Mouse (Mus musculus): ENCODE results near the gene Reg4. TPM values are rescaled to one million over a fixed set of nuclear protein-coding genes. Genes with fewer than 3 reads are reported as not detected.
A peak's percentile ranks its signal among the peaks of the same experiment; 100 is the strongest.

Gene Reg4
- 0.13 TPM in 1 of 2 replicates, not detected in the other for polyA plus RNA-seq (2012; rRNA removed)

DNA sequence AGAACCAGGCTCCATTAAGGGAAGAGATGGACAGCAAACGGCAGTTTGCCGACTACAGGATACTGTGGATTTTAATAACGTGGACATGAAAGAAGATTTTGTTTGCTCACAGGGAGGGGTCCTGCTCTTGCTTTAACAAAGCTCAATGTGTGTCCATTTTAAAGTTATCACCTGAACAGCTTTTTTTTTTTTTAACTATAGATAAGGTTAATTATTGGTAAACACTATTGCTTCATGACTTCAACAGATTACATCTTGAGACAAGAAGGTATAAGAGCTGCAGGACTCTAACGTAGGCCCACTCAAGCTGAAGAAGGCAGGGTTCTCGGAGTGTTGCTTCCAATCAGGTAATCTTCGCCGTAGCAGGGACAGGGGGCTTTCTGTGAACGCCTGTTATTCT lies at the start of gene Reg4:
Reg4 (plus strand) TSS at position 301 of the 400 bp plus-strand sequence.
- no peak for DNase-seq (ENCODE audit: low read depth)

DNA sequence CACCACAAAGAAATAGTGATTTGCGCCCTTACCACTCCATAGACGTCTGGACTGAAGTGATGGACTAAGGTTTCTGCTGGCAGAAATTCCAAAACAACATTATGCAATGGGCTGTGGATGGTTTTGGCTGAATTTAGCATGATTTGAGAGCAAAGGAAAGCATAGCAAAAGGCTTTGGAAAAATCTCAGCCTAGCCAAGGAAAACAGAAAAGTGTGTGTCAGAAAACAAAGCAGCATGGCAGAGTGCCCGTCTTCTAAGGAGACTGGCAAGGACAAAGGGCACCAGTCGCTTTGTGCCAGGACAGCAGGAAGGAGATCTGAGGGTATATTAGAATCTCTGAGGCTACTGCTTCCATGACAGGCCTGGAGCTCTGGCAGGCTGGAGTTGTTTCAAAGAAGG lies 43.6 kb upstream of the Reg4 start:
- DNase-seq (ENCODE audit: low read depth): no peak

DNA sequence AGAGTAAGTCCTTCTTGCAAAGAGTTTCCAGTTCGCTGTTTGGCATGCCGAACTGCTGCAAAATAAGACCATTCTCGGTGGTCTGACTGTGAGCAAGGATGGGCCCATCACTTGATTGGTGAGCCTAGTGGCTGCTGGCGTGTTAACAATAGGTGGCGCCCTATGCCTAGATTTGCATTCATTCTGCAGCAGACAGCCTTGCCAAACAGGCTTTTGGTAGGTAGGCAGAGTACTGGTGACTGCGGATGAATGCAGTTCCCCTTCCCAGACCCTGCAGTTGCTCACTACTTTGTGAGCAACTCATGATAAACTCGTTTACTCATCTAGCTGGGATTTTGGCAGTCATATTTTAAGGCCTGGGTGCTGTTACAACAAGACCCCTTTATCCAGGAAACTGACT lies 41.2 kb upstream of the Reg4 start:
- no peak for DNase-seq (ENCODE audit: low read depth)

DNA sequence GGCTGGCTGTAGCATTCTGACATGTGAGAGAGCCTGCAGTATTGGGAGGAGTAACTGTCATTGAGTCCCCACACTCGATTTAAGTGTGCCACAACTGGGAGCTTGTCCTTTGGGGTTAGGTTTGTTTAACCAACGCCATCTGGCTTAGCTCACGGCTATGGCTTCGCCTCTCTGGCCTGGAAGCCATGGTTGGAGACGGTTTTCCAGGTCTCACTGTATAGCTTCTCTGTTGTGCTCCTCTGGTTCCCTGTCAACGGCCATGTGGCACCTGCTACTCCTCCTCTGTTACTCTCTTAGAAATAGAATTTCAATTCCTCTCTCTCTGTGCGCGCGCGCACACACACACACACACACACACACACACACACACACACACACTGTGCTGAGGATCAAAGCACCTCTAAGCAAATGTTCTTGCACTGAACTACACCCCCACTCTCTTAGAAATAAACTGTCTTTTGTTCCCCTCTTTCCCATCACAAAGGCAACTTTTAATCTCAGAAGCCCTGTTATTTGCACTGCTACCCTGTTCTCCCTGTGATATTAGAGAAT lies 36.7 kb upstream of the Reg4 start:
- no peak for DNase-seq (ENCODE audit: low read depth)

DNA sequence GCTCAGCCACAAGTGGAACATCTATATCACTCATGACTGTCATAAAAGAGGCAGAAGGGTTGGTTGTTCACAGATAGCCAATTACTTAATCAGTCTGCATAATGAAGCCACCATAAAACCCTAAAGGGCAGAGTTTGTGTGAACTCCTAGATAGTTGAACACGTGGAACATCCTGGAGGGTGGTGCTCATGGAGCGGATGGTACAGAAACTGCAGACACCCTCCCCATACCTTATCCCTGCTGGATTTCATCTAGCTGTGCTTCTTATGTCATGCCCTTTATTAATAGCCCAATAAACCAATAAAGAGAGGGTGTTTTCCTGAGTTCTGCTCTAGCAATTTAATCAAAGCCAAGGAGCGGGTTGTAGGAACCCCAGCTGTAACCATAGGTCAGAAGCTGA lies 34.2 kb upstream of the Reg4 start:
- DNase-seq (ENCODE audit: low read depth): no peak

DNA sequence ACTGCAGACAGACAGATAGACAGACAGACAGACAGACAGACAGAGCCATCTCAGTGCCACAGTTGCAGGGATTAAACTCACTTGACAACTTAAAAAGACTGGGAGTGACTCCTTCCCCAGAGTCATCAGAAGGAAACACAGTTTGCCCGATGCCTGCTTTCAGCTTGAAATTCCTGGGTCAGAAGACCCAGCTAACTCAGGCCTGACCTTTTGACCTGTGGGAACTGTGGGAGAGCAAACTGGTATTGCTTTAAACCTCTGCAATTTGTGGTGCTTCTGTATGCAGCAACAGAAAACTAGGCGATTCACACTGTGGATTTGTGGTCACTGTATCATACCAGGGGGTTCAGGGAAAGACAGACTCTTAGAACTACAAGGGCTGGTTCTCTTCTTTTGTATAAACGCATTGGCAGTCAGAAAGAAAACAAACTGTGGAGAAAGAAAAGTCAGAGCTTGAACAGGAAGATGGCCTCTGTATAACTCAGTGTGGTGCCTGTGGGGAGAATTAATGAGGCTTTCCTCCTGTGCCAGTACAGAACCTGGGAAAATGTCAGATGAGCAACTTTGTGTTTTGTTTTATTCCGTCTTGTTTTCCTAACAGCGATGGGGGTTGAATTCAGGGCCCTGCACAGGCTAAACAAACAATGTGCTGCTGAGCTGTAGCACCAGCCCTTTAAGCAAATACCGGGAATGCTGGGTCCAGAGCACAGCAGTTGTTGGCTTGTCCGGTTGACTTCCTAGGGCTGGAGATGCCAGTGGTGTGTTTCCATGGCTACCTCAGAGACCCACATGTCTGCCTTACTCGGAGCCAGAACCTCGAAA lies 24.0 kb upstream of the Reg4 start:
- no peak for DNase-seq (ENCODE audit: low read depth)

DNA sequence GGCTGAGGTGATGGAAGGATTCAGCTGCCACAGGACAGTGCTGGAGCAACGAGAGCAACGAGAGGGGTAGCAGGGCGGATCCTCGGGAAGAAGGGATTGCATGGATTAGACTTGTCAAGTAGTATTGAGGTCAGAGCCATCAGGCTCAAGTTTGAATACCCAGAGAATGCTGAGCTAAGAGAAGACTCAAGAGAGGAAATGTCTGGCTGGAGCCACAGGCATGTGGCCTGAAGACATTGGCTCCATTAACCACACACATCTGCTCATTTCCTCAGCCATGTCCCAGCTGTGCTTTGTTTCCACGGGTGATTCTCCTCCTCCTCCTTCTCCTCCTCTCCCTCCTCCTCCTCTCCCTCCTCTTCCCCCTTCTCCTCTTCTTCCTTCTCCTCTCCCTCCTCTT lies 22.2 kb upstream of the Reg4 start:
- DNase-seq (ENCODE audit: low read depth): no peak

DNA sequence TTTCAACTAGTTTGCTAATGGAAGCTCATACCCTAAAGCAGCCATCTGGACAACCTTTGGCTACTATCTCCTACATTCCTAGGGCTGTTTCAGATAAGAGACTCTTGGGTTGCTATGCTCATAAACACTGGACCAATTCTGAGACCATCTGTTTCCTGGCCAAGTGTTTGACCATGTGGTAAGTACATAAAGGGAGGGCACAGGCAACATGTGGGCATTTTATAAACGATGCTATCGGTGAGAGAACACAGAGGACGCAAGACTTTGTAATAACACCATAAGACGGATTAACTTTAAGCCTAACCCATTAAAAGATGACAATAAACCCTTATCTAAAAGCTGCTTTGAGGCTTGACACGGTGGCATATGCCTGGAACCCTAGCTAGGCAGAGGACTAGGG lies 18.7 kb upstream of the Reg4 start:
- DNase-seq (ENCODE audit: low read depth): no peak

DNA sequence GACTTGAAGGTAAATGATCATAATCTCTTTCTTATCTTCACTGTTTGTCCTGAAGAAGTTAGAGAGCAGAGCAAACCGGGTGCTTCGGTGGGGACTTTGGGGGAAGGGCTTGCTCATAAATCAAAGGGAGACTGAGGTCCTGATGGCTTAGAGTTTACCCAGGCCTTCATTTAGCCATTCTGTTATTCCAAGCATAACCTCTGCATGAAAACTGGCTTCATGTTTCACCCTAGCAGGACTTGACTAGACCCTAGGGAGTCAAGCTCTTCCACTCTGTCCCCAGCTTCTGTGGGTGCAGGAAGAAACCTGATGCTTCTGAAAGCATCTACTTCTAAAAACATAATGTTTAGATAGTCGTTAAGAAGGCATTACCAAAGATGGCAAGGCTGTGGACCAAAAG lies 15.0 kb upstream of the Reg4 start:
- DNase-seq (ENCODE audit: low read depth): no peak

DNA sequence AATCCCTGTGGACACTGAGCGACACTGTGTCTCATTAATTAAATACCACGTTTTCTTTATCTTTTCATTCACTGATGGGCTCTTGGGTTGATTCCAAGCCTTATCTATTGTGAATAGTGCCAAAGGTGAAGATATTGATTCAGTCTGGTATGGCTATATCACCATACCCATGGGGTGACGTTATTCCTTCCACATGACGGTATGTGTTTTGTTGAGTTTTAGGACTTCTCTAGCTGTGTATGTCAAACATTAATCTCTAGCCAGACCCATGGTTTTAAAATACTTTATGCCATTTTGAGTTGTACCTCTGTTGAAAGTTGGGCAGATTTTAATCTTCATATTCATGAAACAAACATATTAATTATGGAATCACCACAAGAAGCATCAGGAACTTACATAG lies 12.8 kb upstream of the Reg4 start:
- no peak for DNase-seq (ENCODE audit: low read depth)

DNA sequence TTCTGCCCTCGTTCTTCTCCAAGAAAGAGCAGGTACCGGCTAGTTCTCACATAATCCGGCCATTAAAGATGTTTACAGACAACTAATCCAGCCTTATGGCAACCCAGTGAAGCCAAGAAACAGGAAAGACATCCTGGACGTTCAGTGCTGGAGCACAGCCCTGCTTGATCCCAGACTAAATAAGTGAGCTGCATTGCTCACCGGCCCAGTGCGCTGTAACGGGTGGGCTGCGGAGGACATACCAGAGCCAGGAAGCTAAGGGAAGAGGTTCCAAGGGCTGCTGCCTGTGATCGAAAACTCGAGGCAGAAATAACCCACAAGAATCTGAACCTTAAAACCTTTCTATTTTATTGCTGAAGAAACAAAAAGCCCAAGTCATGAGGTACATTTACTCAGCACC lies 11.1 kb upstream of the Reg4 start:
- DNase-seq (ENCODE audit: low read depth): peak; percentile 37

DNA sequence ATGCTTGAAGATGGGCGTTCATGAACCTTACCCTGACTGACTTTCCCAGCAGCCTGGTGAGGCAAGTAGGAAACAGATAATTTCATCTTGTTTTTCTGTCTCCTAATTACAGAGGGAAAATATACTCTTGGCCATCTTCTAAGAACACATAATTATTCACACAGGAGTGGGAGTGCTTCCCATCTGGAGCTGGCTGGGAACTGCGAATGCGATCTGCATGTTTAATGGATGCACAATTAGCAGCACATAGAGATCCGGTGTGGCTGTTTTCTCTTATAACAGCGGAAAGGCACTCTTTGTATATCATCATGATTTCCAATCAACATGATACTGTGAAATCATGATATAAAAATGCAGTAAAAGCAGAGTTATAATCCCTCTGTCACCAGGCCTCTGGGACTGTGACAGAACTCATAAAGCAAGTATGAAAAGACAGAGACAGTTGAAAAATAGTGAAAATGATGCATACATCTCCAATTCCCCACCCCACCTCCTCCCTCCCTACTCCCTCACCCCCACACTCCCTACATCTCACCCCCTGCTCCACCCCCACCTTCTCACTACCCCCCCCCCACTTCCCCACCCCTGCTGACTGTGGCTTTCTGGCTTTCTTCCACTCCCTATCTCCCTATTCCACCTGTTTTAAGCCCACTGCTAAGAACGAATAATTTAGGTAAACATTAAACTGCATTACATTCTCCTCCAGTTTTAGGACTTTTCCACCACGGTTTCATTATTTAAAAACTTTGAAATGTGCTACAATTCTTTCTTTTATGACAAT lies 10.5 kb upstream of the Reg4 start:
- DNase-seq (ENCODE audit: low read depth): no peak

DNA sequence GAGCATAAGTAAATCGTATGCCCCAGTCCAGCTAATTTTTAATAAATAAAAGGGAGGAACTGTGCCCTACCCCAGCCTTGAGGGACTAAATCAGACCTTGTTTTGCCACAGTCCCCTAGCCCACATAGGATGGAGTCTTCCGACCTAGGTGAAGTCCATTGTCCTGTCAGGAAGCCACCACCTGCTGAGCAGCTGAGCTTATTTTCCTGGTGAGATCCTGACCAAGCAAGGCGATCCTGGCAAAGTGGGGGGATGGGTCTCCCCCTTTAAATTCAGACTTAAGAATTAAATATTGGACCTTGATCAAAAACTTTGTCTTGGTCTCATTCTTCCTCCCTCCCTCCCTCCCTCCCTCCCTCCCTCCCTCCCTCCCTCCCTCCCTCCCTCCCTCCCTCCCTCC lies 5.7 kb upstream of the Reg4 start:
- no peak for DNase-seq (ENCODE audit: low read depth)

DNA sequence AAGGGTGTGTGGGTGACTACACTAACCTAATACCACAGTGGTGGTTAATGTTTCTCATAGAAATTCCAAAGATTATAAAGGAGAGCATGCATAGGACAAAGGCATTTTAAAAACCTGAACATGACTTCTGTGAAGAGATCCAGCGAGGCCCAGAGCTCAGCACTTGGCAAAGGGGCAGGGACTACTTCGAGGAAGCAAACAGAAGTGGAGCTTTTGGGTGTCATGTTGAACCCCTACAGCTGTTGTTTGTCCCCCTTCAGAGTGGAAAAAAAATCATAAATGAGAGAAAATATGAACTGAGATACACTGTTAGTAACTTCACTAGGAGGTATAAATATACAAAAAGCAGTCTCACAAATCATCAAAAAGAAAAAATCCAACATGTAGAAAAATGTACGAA lies 1.3 kb downstream of the Reg4 start:
- DNase-seq (ENCODE audit: low read depth): no peak

DNA sequence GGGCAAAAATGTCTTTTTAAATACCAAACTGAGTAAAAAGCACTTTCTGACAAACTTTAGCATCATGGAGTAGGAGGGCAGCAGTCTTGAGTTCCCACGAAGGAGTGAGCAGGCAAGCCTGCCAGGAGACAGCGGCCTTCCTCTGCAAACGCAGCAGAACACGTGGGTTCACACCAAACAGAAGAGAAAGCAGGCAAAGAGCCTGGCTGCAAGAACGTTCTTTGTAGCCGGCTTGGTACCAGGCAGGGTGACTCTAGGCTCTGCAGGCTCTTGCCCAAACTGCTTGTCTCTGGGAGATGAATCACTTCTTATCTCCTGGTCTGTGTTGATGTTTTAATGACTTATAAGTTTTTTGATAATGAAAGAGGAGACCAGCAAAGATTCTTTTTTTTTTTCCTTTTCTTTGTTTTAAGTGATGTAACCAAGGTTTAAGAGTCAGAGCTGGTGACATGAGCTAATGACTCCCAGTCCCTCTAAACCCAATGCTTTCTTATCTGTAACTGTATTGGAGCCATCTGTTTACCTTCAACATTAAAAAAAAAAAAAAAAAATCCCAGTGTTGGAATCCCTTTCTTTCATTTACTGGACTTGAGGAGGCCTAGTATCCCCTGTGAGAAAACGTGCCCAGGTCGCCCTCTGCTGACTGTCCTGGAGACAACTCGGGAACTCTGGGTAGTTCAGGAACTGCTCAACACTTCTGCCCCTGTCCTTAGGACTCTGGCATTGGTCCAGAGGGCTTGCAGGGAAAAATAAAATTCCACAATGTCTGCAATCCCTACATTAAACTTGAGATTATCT lies 2.0 kb downstream of the Reg4 start:
- DNase-seq (ENCODE audit: low read depth): no peak

DNA sequence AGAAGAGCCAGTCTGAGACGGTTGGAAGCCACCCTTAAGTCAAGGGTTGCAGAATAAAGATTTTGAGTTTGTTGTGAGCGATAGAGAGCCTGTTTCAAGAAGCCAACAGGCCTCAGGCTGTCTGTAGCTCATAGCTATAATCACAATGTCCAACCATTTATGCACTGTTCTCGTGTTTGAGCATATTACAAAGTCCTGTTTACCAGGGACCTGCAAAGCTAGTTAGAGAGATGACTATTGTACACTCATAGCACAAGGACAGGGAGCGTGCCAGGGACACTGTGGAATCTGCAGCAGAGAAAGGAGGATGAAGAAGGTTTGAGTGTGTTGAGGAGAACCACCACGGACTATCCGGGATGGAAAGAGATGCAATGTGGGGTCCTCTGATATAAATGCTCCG lies 3.0 kb downstream of the Reg4 start:
- DNase-seq (ENCODE audit: low read depth): no peak

DNA sequence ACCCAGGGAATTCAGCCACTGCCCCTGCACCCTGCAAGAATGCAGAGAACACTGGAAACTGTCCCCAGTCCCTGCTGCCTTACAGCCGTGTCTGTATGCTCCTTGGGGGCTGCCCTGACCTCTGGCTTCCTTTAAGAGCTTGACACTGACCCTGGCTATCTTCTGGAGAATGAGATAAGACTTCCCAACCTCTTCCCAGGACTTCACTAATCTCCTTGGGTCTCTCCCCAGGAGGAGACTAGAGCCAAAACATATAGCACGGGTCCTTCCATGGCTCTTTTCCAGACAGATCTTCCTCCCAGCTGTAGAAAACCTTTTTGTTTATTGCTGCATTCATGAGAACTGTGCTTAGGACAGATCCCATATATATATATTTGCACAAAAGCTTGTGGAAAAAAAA lies 3.8 kb downstream of the Reg4 start:
- DNase-seq (ENCODE audit: low read depth): no peak

DNA sequence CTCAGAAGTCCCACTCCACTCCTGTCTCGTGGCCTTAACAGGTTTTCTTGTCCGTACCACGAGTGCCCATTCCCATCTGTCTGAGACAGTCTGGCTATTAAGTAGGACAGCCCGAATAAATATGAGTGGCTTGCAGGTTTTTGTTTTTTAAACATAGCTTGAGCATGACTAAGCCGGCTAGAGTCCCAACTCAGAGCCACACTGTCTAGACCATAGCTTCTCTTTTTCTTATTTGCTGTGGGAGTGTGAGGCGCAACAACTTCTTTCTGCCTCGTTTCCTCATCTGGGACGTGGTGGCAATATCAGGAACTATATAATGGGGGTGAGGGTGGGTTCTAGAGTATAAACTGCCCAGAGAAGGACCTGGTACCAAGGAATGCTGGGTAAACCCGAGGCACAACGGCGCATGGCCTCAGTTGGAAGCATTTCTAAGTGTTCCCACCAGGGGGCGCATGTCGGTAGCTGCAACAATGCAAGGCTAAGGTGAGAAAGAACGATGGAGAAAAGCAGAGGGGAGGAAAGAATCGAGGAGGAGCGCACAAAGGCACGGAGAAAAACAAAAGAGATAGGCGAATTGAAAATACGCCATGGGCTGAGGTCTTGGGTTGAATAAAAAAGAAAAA lies 5.1 kb downstream of the Reg4 start:
- DNase-seq (ENCODE audit: low read depth): no peak

DNA sequence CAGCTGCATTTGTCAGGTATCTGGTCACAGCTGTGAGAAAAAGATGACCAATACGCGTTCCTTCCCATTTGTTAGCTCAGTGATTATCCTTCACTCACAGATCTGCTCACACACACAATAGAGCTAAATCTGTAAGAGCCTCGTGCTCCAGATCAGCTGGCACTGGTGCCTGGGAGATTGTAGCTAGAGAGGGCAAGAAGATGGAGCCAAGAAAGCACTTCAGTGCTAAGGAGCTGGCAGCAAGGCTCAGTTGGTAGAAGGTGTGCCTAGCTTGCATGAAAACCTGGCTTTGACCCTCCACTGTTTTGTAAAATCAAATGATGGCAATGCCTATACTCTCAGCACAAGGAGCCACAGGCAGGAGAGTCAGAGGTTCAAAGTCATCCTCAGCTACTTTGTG lies 5.8 kb downstream of the Reg4 start:
- DNase-seq (ENCODE audit: low read depth): no peak

DNA sequence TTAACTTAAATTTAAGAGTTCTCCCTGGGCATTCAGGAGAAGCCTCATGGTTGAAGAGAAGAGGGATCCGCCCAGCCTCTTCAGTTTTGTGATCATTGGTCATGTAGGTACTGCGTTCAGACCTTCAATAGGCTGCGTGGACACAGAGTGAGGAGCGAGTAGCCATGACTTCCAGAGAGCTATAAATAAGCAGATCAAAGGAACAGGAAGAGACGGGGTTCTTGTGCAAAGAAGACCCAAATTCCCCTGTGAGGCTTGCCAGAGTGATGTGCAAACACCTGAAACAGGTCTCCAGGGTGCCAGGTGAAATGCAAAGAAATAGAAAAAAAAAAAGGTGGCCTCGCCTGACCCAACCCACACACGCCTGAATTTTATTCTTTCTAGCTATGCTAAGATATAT lies 8.0 kb downstream of the Reg4 start:
- no peak for DNase-seq (ENCODE audit: low read depth)

DNA sequence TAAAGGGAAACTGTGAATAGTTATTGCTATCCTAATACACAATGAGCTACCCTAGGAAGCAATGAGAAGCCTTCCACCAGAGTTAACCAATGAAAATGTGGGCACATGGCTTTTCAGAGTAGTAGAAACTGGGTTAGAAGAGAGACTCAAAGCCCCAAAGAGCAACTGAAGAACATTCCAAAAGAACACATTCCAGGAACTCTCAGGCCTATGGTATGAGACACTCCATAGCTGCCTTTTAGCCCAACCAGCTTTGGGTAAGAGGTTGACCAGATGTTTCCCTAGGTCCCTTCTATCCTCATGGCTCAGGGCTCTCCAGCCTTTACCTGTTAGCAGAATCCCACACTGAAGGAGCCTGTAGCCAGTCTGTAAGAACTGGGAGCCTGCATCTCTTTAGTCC lies 11.5 kb downstream of the Reg4 start:
- no peak for DNase-seq (ENCODE audit: low read depth)

DNA sequence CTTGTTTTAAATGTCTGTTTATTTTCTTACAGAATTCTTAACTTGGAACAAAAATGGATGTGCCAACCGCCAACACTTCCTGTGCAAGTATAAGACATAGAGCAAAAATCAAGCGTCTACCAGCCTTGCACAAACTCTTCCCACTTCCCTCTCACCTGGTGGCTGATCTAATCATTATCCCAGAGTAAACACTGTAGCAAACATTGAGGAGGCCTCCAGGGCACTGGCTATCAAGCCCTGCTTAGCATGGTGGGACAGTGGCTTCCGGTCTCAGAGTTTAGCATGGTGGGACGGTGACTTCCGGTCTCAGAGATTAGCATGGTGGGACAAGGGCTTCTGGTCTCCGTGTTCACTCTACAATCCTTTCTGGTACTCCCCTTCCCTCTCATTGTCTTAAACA lies 14.3 kb downstream of the Reg4 start:
- DNase-seq (ENCODE audit: low read depth): no peak
